Comparison of ENCODE assay signal across 9 mouse cellular contexts in genomic region chr3:95027701-95028100, GRCm38 (mm10). TPM values are rescaled to one million over a fixed set of nuclear protein-coding genes. Genes with fewer than 3 reads are reported as not detected.
A peak's percentile ranks its signal among the peaks of the same experiment; 100 is the strongest.
DNase-seq lines count a peak whose midpoint lies in the region; ATAC-seq lines count a peak whose summit lies in the region.
"Had no signal": no experiment of that assay in that cellular context is flagged by ENCODE, and none has a peak within 500 bp of the region (broad histone marks: within the 10 kb centered on the region; RNA-seq: fewer than 3 reads in every experiment).

No protein-coding gene starts in this region.

- H3K9me3 ChIP-seq in embryonic facial prominence, embryonic 14.5 days (ENCODE audit: control insufficient read depth, low read length): no peaks in the 10 kb centered on the region
- H3K9me3 ChIP-seq in embryonic facial prominence, embryonic 10.5 days: no peaks in the 10 kb centered on the region
- no peaks in the 10 kb centered on the region for H3K9me3 ChIP-seq in limb, embryonic 13.5 days
- H3K9me3 ChIP-seq: embryonic facial prominence, embryonic 13.5 days had no signal

- peaks cover 32% of the 10 kb centered on the region for H3K36me3 ChIP-seq in embryonic facial prominence, embryonic 14.5 days (ENCODE audit: control insufficient read depth, insufficient read depth, low read length)
- H3K36me3 ChIP-seq in embryonic facial prominence, embryonic 10.5 days (replicated peaks): peaks cover 37% of the 10 kb centered on the region
- H3K36me3 ChIP-seq in limb, embryonic 13.5 days: peaks cover 31% of the 10 kb centered on the region

- H3K9ac ChIP-seq in embryonic facial prominence, embryonic 14.5 days (ENCODE audit: low read depth, low read length): no peak overlapping the region
- H3K9ac ChIP-seq in limb, embryonic 13.5 days: 0 out of 2 replicates have a peak overlapping the region, but pooled peaks have one; percentile 15
- H3K9ac ChIP-seq: embryonic facial prominence, embryonic 13.5 days had no signal

- no peak overlapping the region for H3K4me3 ChIP-seq in embryonic facial prominence, embryonic 14.5 days (ENCODE audit: low read depth, low read length)
- no peak overlapping the region for H3K4me3 ChIP-seq in embryonic facial prominence, embryonic 10.5 days
- no peak overlapping the region for H3K4me3 ChIP-seq in limb, embryonic 13.5 days
- H3K4me3 ChIP-seq: embryonic facial prominence, embryonic 13.5 days had no signal

- 57% methylated on average over 5 of the region's 5 CpGs for WGBS in embryonic facial prominence, embryonic 14.5 days
- WGBS in embryonic facial prominence, embryonic 10.5 days: 71% methylated on average over 5 of the region's 5 CpGs
- WGBS in limb, embryonic 13.5 days: 51% methylated on average over 5 of the region's 5 CpGs

- no peaks in the 10 kb centered on the region for H3K4me1 ChIP-seq in embryonic facial prominence, embryonic 14.5 days (ENCODE audit: control insufficient read depth, insufficient read depth, low read length)
- peaks cover 16% of the 10 kb centered on the region for H3K4me1 ChIP-seq in embryonic facial prominence, embryonic 10.5 days
- H3K4me1 ChIP-seq in limb, embryonic 13.5 days: peaks cover 15% of the 10 kb centered on the region

- no peak overlapping the region for H3K4me2 ChIP-seq in embryonic facial prominence, embryonic 14.5 days (ENCODE audit: low read depth, low read length)
- no peak overlapping the region for H3K4me2 ChIP-seq in limb, embryonic 13.5 days (replicated peaks)
- H3K4me2 ChIP-seq: embryonic facial prominence, embryonic 13.5 days had no signal

- peak; percentile 79; the same call in 1 of the 2 replicates for ATAC-seq in embryonic facial prominence, embryonic 14.5 days (ENCODE audit: low read depth)
- ATAC-seq in limb, embryonic 13.5 days (ENCODE audit: low FRiP score, low read depth): peak; percentile 55; the same call in 1 of the 2 replicates

- DNase-seq in embryonic facial prominence, embryonic 14.5 days (ENCODE audit: low spot score): peak; percentile 68
- no peak for DNase-seq in embryonic facial prominence, embryonic 10.5 days (ENCODE audit: low spot score)
- peak; percentile 70 for DNase-seq in right cerebral cortex, adult 18-20 months
- no peak for DNase-seq in right cerebral cortex, postnatal 4 days
- DNase-seq in right cerebral cortex, postnatal 10 days (ENCODE audit: low spot score in 2 of 2): peak; percentile 62 to 82
- no peak for DNase-seq in cerebellum, postnatal 25 days
- DNase-seq in cerebellum, postnatal 14 days: no peak

- H3K27ac ChIP-seq in embryonic facial prominence, embryonic 14.5 days (replicated peaks; ENCODE audit: low read depth, low read length): no peak overlapping the region
- H3K27ac ChIP-seq in embryonic facial prominence, embryonic 10.5 days (replicated peaks): no peak overlapping the region
- H3K27ac ChIP-seq in limb, embryonic 13.5 days: peak overlapping the region; percentile 39; the same call in 1 of the 2 replicates
- H3K27ac ChIP-seq: embryonic facial prominence, embryonic 13.5 days had no signal

- no peaks in the 10 kb centered on the region for H3K27me3 ChIP-seq in embryonic facial prominence, embryonic 14.5 days (replicated peaks; ENCODE audit: control insufficient read depth, insufficient read depth, low read length)
- no peaks in the 10 kb centered on the region for H3K27me3 ChIP-seq in embryonic facial prominence, embryonic 10.5 days (replicated peaks; ENCODE audit: low read depth, poor library complexity, severe bottlenecking)
- H3K27me3 ChIP-seq in limb, embryonic 13.5 days: no peaks in the 10 kb centered on the region
- H3K27me3 ChIP-seq: embryonic facial prominence, embryonic 13.5 days had no signal

RNA-seq across cellular contexts. Expression of gene Zfp687, which starts 12.5 kb away (rescaled TPM):
- 17.3 and 22.0 TPM in 2 replicates for polyA plus RNA-seq in embryonic facial prominence, embryonic 14.5 days (2014; fragmentation: Nextera tagmentation; extraction: Ambion mirVana)
- polyA plus RNA-seq in embryonic facial prominence, embryonic 10.5 days (2016; fragmentation: Nextera tagmentation; extraction: Ambion mirVana): 34.9 and 36.9 TPM in 2 replicates
- 23.5 and 24.4 TPM in 2 replicates for polyA plus RNA-seq in limb, embryonic 13.5 days (2015; fragmentation: Nextera tagmentation; extraction: Ambion mirVana)

RNA-seq across cellular contexts. Expression of gene Psmd4, which starts 14.7 kb away (rescaled TPM):
- 234 and 252 TPM in 2 replicates for polyA plus RNA-seq in embryonic facial prominence, embryonic 14.5 days (2014; fragmentation: Nextera tagmentation; extraction: Ambion mirVana)
- polyA plus RNA-seq in embryonic facial prominence, embryonic 10.5 days (2016; fragmentation: Nextera tagmentation; extraction: Ambion mirVana): 349 and 357 TPM in 2 replicates
- 282 and 310 TPM in 2 replicates for polyA plus RNA-seq in limb, embryonic 13.5 days (2015; fragmentation: Nextera tagmentation; extraction: Ambion mirVana)

RNA-seq across cellular contexts. Expression of gene Pi4kb, which starts 53.2 kb away (rescaled TPM):
- polyA plus RNA-seq in embryonic facial prominence, embryonic 14.5 days (2014; fragmentation: Nextera tagmentation; extraction: Ambion mirVana): 26.5 and 28.2 TPM in 2 replicates
- 23.8 and 24.4 TPM in 2 replicates for polyA plus RNA-seq in embryonic facial prominence, embryonic 10.5 days (2016; fragmentation: Nextera tagmentation; extraction: Ambion mirVana)
- polyA plus RNA-seq in limb, embryonic 13.5 days (2015; fragmentation: Nextera tagmentation; extraction: Ambion mirVana): 27.8 and 34.3 TPM in 2 replicates

Comparison
In these comparisons a context has a peak if more than half of its experiments do, and no peak if none do; other contexts are left out.
1. DNase-seq: peak in embryonic facial prominence, embryonic 14.5 days (single experiment), right cerebral cortex, adult 18-20 months (single experiment) and right cerebral cortex, postnatal 10 days (2 of 2); none in embryonic facial prominence, embryonic 10.5 days (single experiment), right cerebral cortex, postnatal 4 days (single experiment), cerebellum, postnatal 25 days (0 of 2) and cerebellum, postnatal 14 days (0 of 2).